Mouse (Mus musculus) MEL (cell line): ENCODE results near the gene Aqp12. TPM values are rescaled to one million over a fixed set of nuclear protein-coding genes. Genes with fewer than 3 reads are reported as not detected.

Experiments
- DNase-seq: peaks from one replicate; pipeline ENCODE4 v3.0.0; 2011; ENCODE audit warnings: low read depth, low spot score
- H3K27ac ChIP-seq: 2 replicates; pipeline ENCODE4 v1.5.1; 2012; ENCODE audit warnings: low read depth, mild to moderate bottlenecking, control low read depth, low read length, moderate library complexity; ENCODE audit not compliant: control insufficient read depth
- H3K27me3 ChIP-seq, 2 experiments: fragments of 150-350 bp in 1 of 2; sonication (generic) in 1 of 2; 2 replicates each; pipeline ENCODE4 v1.6.1; 2012; ENCODE audit warnings: low read length in 2 of 2, mild to moderate bottlenecking in 2 of 2, improper control_type of control experiment in 1 of 2, moderate library complexity in 1 of 2; ENCODE audit not compliant: insufficient read depth in 2 of 2, control insufficient read depth in 1 of 2
- H3K36me3 ChIP-seq, 2 experiments: 2 replicates each; pipeline ENCODE4 v1.6.1; 2012 to 2014; ENCODE audit warnings: low read length in 2 of 2, improper control_type of control experiment in 1 of 2, inconsistent platforms in 1 of 2, mild to moderate bottlenecking in 1 of 2; ENCODE audit not compliant: insufficient read depth in 2 of 2, control insufficient read depth in 1 of 2
- H3K4me1 ChIP-seq, 2 experiments: fragments of 150-350 bp in 1 of 2; sonication (generic) in 1 of 2; 2 replicates each; pipeline ENCODE4 v1.6.1; 2012; ENCODE audit warnings: low read length in 2 of 2, improper control_type of control experiment in 1 of 2, mild to moderate bottlenecking in 1 of 2; ENCODE audit not compliant: insufficient read depth in 2 of 2, control insufficient read depth in 1 of 2
- H3K4me3 ChIP-seq, 2 experiments: fragments of 150-350 bp in 1 of 2; sonication (generic) in 1 of 2; 2 replicates each; pipeline ENCODE4 v1.5.1; 2012; ENCODE audit warnings: low read depth in 2 of 2, low read length in 2 of 2, mild to moderate bottlenecking in 2 of 2, moderate library complexity in 2 of 2, control low read depth in 1 of 2, improper control_type of control experiment in 1 of 2; ENCODE audit not compliant: control insufficient read depth in 1 of 2, insufficient read depth in 1 of 2
- H3K79me2 ChIP-seq: 2 replicates; pipeline ENCODE4 v1.6.1; 2012; ENCODE audit warnings: mild to moderate bottlenecking, low read length, moderate library complexity; ENCODE audit not compliant: control insufficient read depth, poor library complexity, insufficient read depth
- H3K9ac ChIP-seq: 2 replicates; pipeline ENCODE4 v1.6.1; 2012; ENCODE audit warnings: low read depth, mild to moderate bottlenecking, control low read depth, low read length, moderate library complexity; ENCODE audit not compliant: control insufficient read depth, poor library complexity, severe bottlenecking
- H3K9me3 ChIP-seq: fragments of 150-350 bp; sonication (generic); replicated peaks from 2 replicates; pipeline ENCODE4 v1.6.1; 2012; ENCODE audit warnings: mild to moderate bottlenecking, low read length, improper control_type of control experiment, moderate library complexity; ENCODE audit not compliant: insufficient read depth
- CTCF ChIP-seq, 3 experiments: IDR thresholded peaks in 2 of 3; conservative IDR thresholded peaks in 1 of 3; 2 replicates each; pipeline ENCODE4 v1.5.1; 2011 to 2012; ENCODE audit warnings: low read length in 3 of 3, low read depth in 2 of 3, mild to moderate bottlenecking in 2 of 3, improper control_type of control experiment in 1 of 3, inconsistent platforms in 1 of 3, mixed read lengths in 1 of 3, moderate library complexity in 1 of 3; ENCODE audit not compliant: control insufficient read depth in 1 of 3, insufficient read depth in 1 of 3, poor library complexity in 1 of 3, severe bottlenecking in 1 of 3
- GABPA ChIP-seq: IDR thresholded peaks from 2 replicates; pipeline ENCODE4 v1.6.1; 2012; ENCODE audit warnings: low read depth, mild to moderate bottlenecking, inconsistent platforms, low read length, improper control_type of control experiment, moderate library complexity
- GATA1 ChIP-seq: IDR thresholded peaks from 2 replicates; pipeline ENCODE4 v1.6.1; 2011; ENCODE audit warnings: low read depth, low read length, improper control_type of control experiment
- JUND ChIP-seq: IDR thresholded peaks from 2 replicates; pipeline ENCODE4 v1.6.1; 2011; ENCODE audit warnings: low read depth, mild to moderate bottlenecking, improper control_type of control experiment, low read length
- MAX ChIP-seq: IDR thresholded peaks from 2 replicates; pipeline ENCODE4 v1.6.1; 2011; ENCODE audit warnings: low read length, improper control_type of control experiment
- MAZ ChIP-seq: IDR thresholded peaks from 2 replicates; pipeline ENCODE4 v1.6.1; 2012; ENCODE audit warnings: low read depth, mild to moderate bottlenecking, inconsistent platforms, low read length, improper control_type of control experiment
- MYC ChIP-seq: IDR thresholded peaks from 2 replicates; pipeline ENCODE4 v1.6.1; 2011; ENCODE audit warnings: low read depth, mild to moderate bottlenecking, low read length, improper control_type of control experiment, moderate library complexity
- TCF12 ChIP-seq: IDR thresholded peaks from 2 replicates; pipeline ENCODE4 v1.6.1; 2014; ENCODE audit warnings: low read depth, mild to moderate bottlenecking, inconsistent platforms, low read length, improper control_type of control experiment, moderate library complexity
- ZKSCAN1 ChIP-seq: IDR thresholded peaks from 2 replicates; pipeline ENCODE4 v1.6.1; 2012; ENCODE audit warnings: low read depth, mild to moderate bottlenecking, inconsistent platforms, low read length, improper control_type of control experiment, moderate library complexity
- polyA plus RNA-seq, 2 experiments: library from polyadenylated mRNA; stranded (reverse) in 1 of 2; unstranded in 1 of 2; fragments of >175 nt in 1 of 2; fragments of >200 nt in 1 of 2; gene quantifications; 2 replicates each; pipeline versions ENCODE4 v1.2.1 to v1.2.4; 2012; ENCODE audit warnings: low replicate concordance in 2 of 2, low read depth in 1 of 2; ENCODE audit not compliant: insufficient read length in 2 of 2, insufficient read depth in 1 of 2, missing spikeins in 1 of 2
- total RNA-seq: library from RNA; depleted of rRNA; stranded (reverse); fragments of 300-350 nt; gene quantifications from 2 replicates; pipeline ENCODE4 v1.2.3, GENCODE M21; 2012; rRNA removed

Aqp12 gene
- total and polyA plus RNA-seq, 3 experiments: not detected

DNA sequence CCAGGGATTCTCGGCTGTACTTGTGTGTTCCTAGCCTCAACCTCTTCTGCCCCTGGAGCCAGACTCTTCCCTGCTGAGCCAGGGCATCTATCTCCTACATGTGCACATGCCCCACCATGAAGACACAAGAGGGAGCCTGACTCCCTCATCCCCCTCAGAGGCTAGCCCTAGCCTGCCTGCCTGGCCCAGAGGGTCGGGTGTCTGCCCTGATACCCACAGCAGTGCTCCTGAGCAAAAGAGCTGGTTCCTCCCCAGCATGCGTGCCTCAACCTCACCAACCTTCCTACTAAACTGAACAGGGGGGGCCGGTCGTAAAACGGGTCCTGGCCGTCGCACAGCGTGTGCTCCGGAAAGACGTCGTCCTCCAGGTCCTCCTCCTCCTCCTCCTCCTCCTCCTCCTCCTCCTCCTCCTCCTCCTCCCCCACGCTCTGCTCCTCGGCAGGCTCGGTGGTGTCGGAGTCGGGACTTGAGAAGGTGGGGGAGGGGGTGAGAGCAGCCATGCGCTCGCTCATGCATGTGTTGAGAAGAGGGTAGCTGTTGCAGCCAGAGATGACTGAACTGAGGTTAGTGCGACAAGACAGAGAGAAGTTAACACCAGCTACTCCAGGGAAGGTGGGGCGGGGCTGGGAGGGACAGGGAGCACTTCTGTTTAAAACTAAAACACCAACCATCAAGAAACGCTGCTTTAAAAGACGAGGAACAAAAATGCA, 45.1 kb downstream of the Aqp12 start:
- no peak for TF ChIP-seq MYC
- TF ChIP-seq CTCF (IDR thresholded peaks at IDR 0.05 in 2 of 3, conservative IDR thresholded peaks at IDR 0.05 in 1 of 3; ENCODE audit: control insufficient read depth in 1 of 3, insufficient read depth in 1 of 3, low read depth in 2 of 3, low read length in 3 of 3, poor library complexity in 1 of 3, severe bottlenecking in 1 of 3): no peak
- no peak for TF ChIP-seq GABPA
- no peak for TF ChIP-seq MAZ
- no peak for TF ChIP-seq JUND
- TF ChIP-seq MAX: no peak
- TF ChIP-seq GATA1: no peak
- TF ChIP-seq TCF12: no peak
- no peak for TF ChIP-seq ZKSCAN1

More for the DNA sequence above, 45.1 kb downstream of the Aqp12 start:
- H3K4me1 ChIP-seq: no peaks in the 10 kb centered on the region
- H3K27me3 ChIP-seq: no peaks in the 10 kb centered on the region
- no peak overlapping the region for H3K4me3 ChIP-seq
- no peak overlapping the region for H3K27ac ChIP-seq
- DNase-seq: no peak
- H3K9ac ChIP-seq: no peak overlapping the region
- no peaks in the 10 kb centered on the region for H3K9me3 ChIP-seq
- H3K79me2 ChIP-seq: no peaks in the 10 kb centered on the region
- no peaks in the 10 kb centered on the region for H3K36me3 ChIP-seq

Other genes starting within 250 kb of the Aqp12 start
- gene Gpc1, start 174.7 kb upstream of the Aqp12 start, total RNA-seq: 0.16 and 0.23 TPM in 2 replicates
- gene Gpc1, start 174.7 kb upstream of the Aqp12 start, polyA plus RNA-seq: 1 to 10 TPM in 1 of 2 experiments, not detected in 1; 3.6 TPM
- 0.07 TPM in 1 of 2 replicates, not detected in the other for gene Ankmy1, start 103.4 kb upstream of the Aqp12 start, total RNA-seq
- under 1 TPM in 1 of 2 experiments, not detected in 1; 0.08 TPM for gene Ankmy1, start 103.4 kb upstream of the Aqp12 start, polyA plus RNA-seq
- 10.1 and 11.9 TPM in 2 replicates for gene Dusp28, start 99.4 kb upstream of the Aqp12 start, total RNA-seq
- gene Dusp28, start 99.4 kb upstream of the Aqp12 start, polyA plus RNA-seq: 10 to 100 TPM in 1 of 2 experiments, not detected in 1; 12.0 TPM
- gene Rnpepl1, start 95.6 kb upstream of the Aqp12 start, total RNA-seq: 25.2 and 31.1 TPM in 2 replicates
- 10 to 100 TPM in 1 of 2 experiments, not detected in 1; 91.0 TPM for gene Rnpepl1, start 95.6 kb upstream of the Aqp12 start, polyA plus RNA-seq
- gene Capn10, start 72.0 kb upstream of the Aqp12 start, total RNA-seq: 30.5 and 30.7 TPM in 2 replicates
- 10 to 100 TPM in 1 of 2 experiments, not detected in 1; 43.3 TPM for gene Capn10, start 72.0 kb upstream of the Aqp12 start, polyA plus RNA-seq
- not detected in 2 replicates for gene Gpr35, start 55.5 kb upstream of the Aqp12 start, total RNA-seq
- gene Gpr35, start 55.5 kb upstream of the Aqp12 start, polyA plus RNA-seq: under 1 TPM in 1 of 2 experiments, not detected in 1; 0.22 TPM
- not detected in 2 replicates for gene Kif1a, start 95.6 kb downstream of the Aqp12 start, total RNA-seq
- gene Kif1a, start 95.6 kb downstream of the Aqp12 start, polyA plus RNA-seq: not detected
- not detected in 2 replicates for gene Agxt, start 128.9 kb downstream of the Aqp12 start, total RNA-seq
- not detected for gene Agxt, start 128.9 kb downstream of the Aqp12 start, polyA plus RNA-seq
- gene 2310007B03Rik, start 154.6 kb downstream of the Aqp12 start, total RNA-seq: not detected in 2 replicates
- not detected for gene 2310007B03Rik, start 154.6 kb downstream of the Aqp12 start, polyA plus RNA-seq
- gene Crocc2, start 162.4 kb downstream of the Aqp12 start, total RNA-seq: not detected in 2 replicates
- gene Crocc2, start 162.4 kb downstream of the Aqp12 start, polyA plus RNA-seq: not detected
- gene Sned1, start 229.5 kb downstream of the Aqp12 start, total RNA-seq: 0.07 and 0.12 TPM in 2 replicates
- under 1 TPM in 1 of 2 experiments, not detected in 1; 0.13 TPM for gene Sned1, start 229.5 kb downstream of the Aqp12 start, polyA plus RNA-seq